Mouse (Mus musculus) embryo, embryonic 10.5 days (tissue): Measurements from ENCODE around the gene Prim2.

Experiments used
- DNase-seq: peaks from one replicate; pipeline ENCODE4 v3.0.0-alpha.2; 2015; ENCODE audit warnings: low spot score

Prim2 gene

DNA sequence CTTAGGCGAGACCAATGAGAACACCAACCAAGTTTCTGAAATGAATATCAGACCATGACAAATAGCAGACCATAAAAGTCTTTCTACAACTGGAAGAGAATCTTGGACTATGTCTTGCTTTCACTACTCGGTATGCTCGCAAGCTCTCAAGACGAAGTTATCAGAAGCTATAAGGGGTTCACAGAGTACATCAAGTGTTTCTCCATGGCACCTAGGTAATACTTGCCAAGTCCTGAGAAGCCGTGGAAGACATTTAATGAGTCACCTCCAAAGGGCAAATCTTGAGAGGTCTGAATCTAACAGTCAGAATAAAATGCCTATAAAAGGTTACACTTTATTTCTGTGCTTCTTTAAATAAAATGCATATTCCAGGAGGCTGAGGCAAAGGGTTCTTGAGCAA, 181.2 kb downstream of the Prim2 start:
- DNase-seq, result no peak

DNA sequence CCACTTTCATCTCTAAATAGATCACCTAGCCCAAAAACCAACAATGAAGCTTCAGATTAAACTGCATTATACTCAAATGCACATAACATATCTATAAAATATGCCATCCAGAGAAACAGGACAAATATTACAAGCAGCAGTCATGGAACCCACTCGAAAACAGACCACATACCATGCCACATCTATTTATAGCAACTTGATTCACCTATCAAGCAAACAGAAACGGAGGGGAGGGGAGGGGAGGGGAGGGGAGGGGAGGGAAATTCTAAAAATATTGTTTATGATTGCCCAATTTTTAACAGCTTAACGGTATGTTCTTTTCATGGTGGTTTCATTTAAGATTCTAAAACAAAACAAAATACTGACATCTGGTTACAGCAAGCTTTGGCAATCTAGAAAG, 185.8 kb downstream of the Prim2 start:
- DNase-seq, result no peak

DNA sequence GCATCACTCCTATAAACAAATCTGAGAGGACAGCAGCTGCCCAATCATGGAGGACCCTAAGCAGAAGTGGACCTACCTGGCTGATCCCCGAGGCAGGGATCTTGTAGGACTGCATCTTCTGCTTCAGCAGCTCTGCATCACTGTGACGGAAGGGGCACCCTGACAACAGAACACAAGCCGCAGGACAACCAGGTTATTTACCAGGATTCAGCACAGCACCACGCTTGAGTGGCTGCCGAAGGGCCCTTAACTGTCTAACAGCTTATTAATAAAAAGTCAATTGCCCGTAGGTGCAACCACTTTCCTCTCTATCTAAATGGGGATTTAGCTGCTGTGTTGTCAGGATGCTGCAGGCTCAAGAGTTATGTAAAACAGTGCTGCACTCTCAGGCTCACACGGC, 189.2 kb downstream of the Prim2 start:
- no peak for DNase-seq

DNA sequence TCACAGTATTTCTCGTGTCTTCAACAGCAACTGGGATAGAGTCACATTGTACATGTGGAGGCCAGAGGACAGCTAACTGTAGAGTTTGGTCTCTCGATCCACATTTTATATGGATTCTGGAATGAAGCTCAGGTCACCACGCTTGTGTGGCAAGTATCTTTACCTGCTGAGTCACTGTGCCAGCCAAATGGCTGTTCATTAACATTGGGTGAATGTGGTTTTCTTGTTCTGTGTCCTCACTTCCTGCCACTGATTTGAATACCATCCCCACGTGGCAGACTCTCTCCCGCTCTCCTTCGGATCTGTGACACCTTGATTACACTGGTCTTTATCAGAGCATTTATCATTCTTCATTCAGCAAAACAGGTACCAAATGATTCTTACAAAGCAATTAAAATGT, 198.5 kb downstream of the Prim2 start:
- DNase-seq, result no peak

DNA sequence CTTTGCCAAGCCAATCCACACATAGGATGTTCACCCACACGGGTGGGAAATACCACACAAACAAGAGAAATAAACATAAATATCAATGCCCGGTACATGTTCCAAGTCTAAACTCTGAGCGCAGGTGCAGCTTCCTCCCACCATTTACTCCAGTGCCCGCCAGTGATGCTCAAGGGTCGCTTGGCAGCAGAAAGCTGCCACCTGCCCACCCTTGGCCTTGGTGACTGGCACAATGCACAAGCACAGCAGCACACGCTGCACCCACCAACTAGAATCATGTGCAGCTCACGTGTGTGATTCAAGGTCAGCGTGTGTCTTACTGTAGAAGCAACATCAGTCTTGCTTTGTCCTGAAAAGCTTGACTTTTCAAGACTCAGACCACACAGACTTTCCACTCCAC, 199.4 kb downstream of the Prim2 start:
- no peak for DNase-seq

DNA sequence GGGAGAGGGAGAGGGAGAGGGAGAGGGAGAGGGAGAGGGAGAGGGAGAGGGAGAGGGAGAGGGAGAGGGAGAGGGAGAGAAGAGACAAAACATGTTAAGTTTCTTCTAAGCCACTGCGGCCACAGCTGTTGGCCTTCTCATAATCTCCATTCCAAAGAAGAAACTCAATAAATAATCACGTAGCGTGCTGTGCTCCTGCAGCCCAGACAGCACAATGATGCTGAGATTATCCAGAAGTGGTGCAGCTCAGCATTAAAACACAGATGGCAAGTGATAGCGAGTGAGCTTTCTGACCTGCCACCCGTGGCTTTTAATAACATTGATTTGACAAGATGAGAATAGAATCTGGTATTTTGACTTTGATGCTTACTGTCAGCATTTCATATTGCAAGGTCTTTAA, 205.4 kb downstream of the Prim2 start:
- no peak for DNase-seq

DNA sequence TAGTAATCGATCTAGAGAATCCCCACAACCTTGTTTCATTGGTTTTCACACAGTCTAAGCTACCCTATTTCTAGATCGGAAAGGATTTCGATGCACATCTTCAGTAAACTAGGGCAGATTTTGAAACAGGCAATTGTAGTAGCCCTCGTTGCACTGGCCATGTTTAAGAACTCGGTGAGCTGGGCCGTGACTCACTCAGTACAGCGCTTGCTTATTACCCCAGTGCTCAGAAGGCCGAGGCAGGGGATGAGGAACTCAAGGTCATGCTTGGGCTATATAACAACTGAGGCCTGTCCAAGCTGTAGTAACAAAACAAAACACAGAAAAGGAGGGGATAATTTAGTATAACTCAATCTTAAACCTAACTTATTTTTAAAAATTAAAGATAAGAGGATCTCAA, 208.9 kb downstream of the Prim2 start:
- DNase-seq, result no peak

DNA sequence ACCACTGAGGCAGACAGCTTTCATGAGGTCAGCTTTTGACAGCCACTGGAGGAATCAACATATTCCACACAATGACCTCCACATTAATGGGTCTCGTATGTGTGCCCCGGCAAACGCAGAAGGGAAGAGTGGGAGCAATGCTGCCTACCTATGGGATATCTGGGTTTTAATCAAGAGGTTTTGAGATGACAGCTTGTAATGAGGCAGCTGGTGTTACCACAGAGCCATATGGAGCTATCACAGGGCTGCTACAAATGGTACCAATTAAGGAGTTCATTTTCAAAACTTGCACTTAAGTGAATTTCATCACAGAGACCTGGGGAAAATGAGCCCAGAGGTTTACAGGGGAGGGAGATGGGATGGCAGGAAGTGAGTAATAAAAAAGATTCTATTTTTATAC, 209.3 kb downstream of the Prim2 start:
- peak; percentile 16 for DNase-seq

DNA sequence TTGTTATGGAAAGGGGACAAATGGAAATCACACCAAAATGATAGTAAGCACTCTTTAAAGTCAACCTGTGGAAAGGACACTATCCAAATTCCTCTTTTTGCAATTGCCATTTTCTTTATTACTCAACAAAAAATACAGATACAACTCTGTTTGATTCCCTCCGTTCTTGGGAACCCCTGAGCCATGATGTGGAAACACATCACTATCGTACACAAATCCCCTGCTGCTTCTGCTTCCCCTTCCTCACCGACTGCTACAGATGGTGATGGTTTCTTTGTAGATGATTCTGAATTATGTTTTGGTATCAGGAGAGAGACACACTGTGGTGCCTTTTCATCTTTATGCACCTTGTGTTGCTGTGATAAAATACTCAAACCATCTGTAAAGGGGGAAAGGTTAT, 210.6 kb downstream of the Prim2 start:
- DNase-seq, result no peak

DNA sequence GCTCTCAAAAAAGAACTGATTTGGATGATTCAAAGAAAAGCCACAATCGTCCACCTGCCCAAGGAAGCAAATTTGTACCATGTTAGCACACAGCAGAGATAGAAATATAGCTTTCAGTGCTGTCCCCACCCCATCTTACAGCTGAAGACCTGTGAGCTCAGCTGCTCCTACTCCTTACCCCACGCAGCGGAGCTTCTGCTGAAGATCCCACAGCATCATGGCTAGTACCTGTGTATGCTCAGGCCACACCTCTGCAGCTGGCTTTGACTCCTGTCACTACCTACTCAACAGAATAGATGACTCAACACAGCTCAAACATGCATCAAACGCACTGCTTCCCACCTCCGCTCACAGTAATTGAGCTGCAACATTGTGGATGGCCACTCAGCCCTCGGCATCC, 215.3 kb downstream of the Prim2 start:
- no peak for DNase-seq

DNA sequence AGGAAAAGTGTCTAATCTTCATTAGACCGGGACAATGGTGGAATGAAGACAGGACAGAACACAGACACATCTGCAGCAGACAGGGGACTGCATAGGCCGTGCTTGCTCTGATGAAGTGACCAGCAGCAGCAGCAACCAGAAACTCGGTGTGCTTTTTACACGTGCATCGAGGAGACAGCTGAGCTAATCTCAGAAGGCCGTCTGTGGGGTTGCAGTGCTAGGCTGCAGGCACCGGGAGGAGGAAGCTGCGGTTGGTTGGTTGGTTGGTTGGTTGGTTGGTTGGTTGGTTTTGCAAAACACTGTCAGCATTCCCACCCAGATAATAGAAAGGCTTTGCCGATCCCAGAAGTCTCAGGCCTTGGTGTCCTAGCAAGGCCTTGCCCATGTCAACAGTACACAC, 216.3 kb downstream of the Prim2 start:
- no peak for DNase-seq

DNA sequence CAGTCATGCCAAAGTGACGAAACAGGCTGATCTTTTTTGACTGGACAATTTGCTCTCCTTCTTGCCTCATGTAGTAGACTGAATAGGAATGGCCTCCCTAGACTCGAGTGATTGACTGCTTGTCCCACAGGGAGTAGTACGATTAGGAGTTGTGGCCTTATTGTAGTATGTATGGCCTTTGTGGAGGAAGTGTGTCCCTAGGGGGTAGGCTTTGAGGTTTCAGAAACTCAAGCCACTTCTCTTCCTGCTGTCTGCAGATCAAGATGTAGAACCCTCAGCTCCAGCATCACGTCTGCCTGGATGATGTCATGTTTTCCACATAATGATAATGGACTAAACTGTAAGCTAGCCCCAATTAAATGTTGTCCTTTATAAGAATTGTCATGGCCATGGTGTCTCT, 222.4 kb downstream of the Prim2 start:
- no peak for DNase-seq

DNA sequence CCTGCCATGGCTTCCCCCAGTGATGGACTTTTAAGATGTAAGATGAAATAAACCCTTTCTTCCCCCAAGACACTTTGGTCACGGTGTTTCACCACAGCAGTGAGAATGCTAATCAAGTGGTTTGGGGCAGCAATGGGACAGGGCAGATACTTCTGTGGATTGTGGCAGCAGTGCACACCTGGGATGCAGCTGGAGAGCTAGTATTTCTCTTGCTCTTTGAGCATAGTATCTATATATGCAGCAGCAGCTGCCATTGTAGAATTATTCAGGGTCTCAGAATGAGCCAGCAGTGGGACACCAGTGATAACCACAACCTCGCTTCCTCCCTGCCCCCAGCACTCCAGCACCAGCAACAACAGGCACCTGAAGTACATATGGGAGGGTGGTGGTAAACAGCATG, 233.4 kb downstream of the Prim2 start:
- DNase-seq, result no peak
